Mouse (Mus musculus) 3134 (cell line): ENCODE data around the gene Six5.

ENCODE experiments used
- DNase-seq: peaks from one replicate; pipeline ENCODE4 v3.0.0-alpha.2; 2011; ENCODE audit warnings: low spot score; ENCODE audit not compliant: insufficient read length; ENCODE audit errors: extremely low read depth

Six5 gene

DNA sequence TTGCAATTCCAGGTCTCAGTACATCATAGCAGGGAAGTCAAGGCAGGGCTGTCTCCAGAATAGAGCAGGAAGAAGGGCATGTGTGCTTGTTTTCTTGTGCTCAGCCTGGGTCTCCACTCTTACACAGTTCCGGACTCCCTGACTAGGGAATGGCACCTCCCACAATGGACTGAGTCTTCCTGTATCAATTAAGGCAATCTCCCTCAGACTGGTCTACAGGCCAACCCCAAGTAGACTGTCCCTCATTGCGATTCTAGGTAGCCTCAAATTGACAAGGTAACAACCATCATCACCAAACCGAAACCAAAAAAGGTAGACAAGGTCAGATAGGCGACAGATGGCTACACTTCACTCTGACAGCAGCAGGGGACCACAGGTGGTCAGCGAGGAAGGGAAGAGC lies 19.2 kb upstream of the Six5 start:
- no peak for DNase-seq

DNA sequence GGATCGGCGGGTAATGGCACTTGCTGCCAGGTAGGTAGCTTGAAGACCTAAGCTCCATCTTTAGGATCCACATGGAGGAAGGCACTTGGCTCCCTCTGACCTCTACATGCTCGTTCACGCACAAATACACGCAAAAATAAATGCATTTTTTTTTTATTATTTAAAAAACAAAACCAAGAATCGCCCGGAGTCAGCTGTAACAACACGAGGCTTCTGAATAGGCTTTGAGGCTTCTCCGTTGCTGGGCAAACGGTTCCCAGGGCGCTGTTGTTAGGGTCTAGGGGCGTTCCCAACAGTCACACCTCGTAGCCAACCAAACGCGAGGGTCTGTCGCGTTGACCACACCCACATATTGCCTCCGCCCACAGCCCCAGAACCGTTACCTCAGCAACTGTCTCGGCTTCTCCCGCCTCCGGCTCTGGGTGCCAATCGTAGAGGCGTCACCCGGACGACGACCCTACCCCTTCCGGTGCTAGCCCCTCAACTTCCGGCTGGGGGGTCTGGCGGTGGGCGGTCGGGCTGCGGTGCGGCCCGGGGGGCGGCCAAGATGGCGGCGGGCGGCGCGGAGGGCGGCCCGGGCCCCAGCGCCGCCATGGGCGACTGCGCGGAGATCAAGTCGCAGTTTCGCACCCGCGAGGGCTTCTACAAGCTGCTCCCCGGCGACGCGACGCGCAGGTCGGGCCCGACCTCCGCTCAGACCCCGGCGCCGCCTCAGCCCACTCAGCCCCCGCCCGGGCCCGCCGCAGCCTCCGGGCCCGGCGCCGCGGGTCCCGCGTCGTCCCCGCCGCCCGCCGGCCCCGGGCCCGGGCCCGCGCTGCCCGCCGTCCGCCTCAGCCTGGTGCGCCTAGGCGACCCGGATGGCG lies 18.4 kb upstream of the Six5 start, which contains the start of gene Dmwd:
Gene Dmwd (plus strand): TSS at position 505 of the 863 bp plus-strand sequence.
- peak; percentile 91 for DNase-seq

DNA sequence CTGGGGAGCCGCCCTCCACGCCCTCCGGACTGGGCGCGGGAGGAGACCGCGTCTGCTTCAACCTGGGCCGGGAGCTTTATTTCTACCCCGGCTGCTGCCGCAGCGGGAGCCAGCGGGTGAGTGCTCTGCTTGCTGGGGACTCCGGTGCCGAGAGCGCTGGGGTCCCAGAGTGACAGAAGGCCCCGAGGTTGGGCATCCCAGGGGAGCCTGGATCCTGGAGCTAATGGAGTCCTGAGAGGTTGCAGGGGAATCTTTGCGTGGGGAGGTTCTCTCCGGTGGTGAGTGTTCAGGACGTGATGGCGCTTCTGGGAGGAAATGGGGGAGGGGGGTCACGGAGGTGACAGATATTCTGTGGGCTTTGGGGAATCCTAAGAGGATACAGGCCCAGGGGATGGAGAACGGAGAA lies 17.8 kb upstream of the Six5 start:
- DNase-seq, result peak; percentile 39

DNA sequence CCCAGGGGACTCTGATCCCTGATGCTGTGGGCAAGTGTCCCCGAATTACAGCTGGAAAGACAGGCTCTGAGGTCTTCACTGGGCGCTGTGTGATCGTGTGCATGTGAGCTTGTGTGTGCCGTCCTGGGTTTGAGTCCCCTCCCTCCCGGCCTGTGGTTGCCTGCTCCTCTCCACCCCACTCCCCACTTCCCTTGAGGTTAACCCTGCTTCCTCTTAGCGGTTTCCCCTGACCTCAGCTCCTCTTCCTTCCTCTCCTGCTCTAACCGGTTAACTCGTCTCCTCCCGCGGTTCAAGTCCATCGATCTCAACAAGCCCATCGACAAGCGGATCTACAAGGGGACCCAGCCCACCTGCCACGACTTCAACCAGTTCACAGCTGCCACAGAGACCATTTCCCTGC lies 16.6 kb upstream of the Six5 start:
- DNase-seq, result no peak

- no peak for DNase-seq
Observed at GRCm38 (mm10) chr7:19078732-19079131, 15.7 kb upstream of the Six5 start.

GRCm38 (mm10) chr7:19080451-19080950 lies 13.9 kb upstream of the Six5 start:
- no peak for DNase-seq

- no peak for DNase-seq
Observed at GRCm38 (mm10) chr7:19082171-19082570, 12.2 kb upstream of the Six5 start.

- DNase-seq, result peak; percentile 44
Observed at GRCm38 (mm10) chr7:19083096-19083495, 11.3 kb upstream of the Six5 start.

DNA sequence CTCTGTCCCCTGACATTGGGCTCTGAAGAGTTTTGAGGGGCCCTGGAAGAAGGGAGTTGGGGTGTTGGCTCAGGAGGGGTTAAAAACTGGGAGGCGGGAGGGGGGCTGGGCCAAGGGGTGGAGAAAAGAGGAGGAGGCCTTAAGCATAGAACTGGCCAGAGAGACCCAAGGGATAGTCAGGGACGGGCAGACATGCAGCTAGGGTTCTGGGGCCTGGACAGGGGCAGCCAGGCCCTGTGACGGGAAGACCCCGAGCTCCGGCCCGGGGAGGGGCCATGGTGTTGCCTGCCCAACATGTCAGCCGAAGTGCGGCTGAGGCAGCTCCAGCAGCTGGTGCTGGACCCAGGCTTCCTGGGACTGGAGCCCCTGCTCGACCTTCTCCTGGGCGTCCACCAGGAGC lies 10.7 kb upstream of the Six5 start, which contains the start of gene Dmpk:
Gene Dmpk (plus strand): TSS at position 149 of the 400 bp plus-strand sequence.
- DNase-seq, result peak; percentile 76

DNA sequence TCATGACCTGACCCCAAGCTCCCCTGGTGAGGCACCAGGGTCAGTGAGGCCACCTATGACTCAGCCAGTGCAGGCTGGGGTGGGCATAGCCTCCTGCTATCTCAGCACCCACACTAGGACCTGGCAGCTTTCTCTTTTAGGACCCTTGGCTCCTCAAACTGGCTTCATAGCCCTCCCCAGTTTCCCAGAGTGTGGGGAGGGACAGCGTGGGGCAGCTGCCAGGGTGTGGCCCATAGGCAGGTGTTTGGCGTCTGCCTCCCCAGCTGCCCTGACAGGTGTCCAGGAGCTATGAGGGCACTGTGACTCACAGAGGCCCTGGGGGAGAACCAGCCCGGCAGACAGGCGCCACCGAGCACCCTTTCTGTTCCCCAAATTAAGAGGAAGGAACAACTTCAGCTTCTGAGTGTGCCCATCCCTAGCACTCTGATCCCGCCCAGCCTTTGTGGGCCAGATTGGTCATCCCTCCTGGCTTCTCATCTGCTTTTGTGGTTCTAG lies 10.1 kb upstream of the Six5 start:
- peak; percentile 78 for DNase-seq

- peak; percentile 46 for DNase-seq
Observed at GRCm38 (mm10) chr7:19084921-19085473, 9.4 kb upstream of the Six5 start.

- no peak for DNase-seq
Observed at GRCm38 (mm10) chr7:19085495-19085894, 8.9 kb upstream of the Six5 start.

GRCm38 (mm10) chr7:19086042-19086441 lies 8.4 kb upstream of the Six5 start:
- DNase-seq, result peak; percentile 94

GRCm38 (mm10) chr7:19086760-19087159 lies 7.6 kb upstream of the Six5 start:
- no peak for DNase-seq

GRCm38 (mm10) chr7:19088813-19089212 lies 5.6 kb upstream of the Six5 start:
- DNase-seq, result peak; percentile 51

- no peak for DNase-seq
Observed at GRCm38 (mm10) chr7:19091913-19092312, 2.5 kb upstream of the Six5 start.

GRCm38 (mm10) chr7:19092381-19093173 lies 1.8 kb upstream of the Six5 start:
- DNase-seq, result no peak

DNA sequence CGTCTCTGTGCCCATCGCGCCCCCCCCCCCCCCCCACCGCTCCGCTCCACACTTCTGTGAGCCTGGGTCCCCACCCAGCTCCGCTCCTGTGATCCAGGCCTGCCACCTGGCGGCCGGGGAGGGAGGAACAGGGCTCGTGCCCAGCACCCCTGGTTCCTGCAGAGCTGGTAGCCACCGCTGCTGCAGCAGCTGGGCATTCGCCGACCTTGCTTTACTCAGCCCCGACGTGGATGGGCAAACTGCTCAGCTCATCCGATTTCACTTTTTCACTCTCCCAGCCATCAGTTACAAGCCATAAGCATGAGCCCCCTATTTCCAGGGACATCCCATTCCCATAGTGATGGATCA lies 1.2 kb upstream of the Six5 start:
- peak; percentile 76 for DNase-seq

- peak; percentile 96 for DNase-seq
Observed at GRCm38 (mm10) chr7:19093537-19094385, 633 bp upstream of the Six5 start.
